Mouse (Mus musculus): Measurements from ENCODE around the gene Ces2h. TPM values are rescaled to one million over a fixed set of nuclear protein-coding genes. Genes with fewer than 3 reads are reported as not detected.

Ces2h gene
- not detected in 2 replicates for polyA plus RNA-seq (2014; fragmentation: Nextera tagmentation; extraction: Ambion mirVana)

DNA sequence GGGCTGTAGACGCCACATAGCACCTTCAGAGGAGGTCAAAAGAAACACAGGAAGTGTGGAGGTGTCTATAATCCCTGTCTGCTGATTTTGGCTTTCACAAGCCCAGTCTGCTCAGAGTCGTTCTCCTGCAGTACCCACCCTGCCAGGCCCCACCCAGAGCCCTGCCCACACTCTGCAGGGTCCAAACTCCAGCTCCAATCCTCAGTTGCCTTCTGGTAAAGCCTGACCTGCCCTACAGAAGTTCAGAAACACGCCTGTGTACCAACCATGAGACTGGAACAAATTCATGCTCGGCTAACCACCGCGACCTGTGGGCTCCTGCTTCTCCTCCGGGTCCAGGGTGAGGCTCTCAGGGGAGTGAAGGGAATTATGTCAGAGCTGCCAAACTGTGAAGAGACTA is at the start of gene Ces2h:
Gene Ces2h (plus strand): TSS at position 268 of the 400 bp plus-strand sequence.
- H3K27me3 ChIP-seq (ENCODE audit: control insufficient read depth, insufficient read depth, low read length) = no peaks in the 10 kb centered on the region
- H3K27ac ChIP-seq (ENCODE audit: low read depth, low read length) = no peak within 1 kb of the TSS
- 86% methylated on average over 7 of the region's 7 CpGs for WGBS
- no peaks in the 10 kb centered on the region for H3K4me1 ChIP-seq (ENCODE audit: control insufficient read depth, insufficient read depth, low read length)
- H3K9ac ChIP-seq (replicated peaks; ENCODE audit: low read depth, low read length) = no peak within 1 kb of the TSS
- no peak for ATAC-seq (ENCODE audit: low read depth)
- H3K4me2 ChIP-seq (ENCODE audit: low read depth, low read length) = no peak within 1 kb of the TSS
- no peak within 1 kb of the TSS for H3K4me3 ChIP-seq (ENCODE audit: low read depth, low read length)
- no peaks in the 10 kb centered on the region for H3K9me3 ChIP-seq (ENCODE audit: control insufficient read depth, low read length)
- no peaks in the 10 kb centered on the region for H3K36me3 ChIP-seq (ENCODE audit: control insufficient read depth, insufficient read depth, low read length)

DNA sequence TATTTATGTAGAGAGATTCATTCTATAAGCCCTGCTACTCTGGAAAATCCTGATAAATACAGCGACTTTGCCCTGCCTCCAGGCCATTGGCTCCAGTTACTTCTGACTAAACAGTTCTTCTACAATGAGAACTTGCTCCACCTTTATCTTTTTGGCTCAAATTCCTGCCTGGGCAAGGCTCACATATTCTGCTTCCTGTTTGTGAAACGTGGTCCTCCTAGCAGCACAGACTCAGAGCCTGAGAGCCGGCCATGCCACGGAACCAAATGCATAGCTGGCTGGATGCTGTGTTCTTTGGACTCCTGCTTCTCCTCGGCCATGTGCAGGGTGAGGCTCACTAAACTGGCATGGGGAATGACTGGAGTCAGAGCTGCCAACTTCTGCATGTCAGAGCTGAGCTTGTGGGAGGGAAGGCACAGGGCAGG is 39.1 kb upstream of the Ces2h start, which contains the start of gene Ces2g:
Gene Ces2g (plus strand): TSS at position 182 of the 425 bp plus-strand sequence.
- Histone ChIP-seq H3K9me3 (ENCODE audit: control insufficient read depth, low read length) (no peaks in the 10 kb centered on the region), H3K4me1 (ENCODE audit: control insufficient read depth, insufficient read depth, low read length) (no peaks in the 10 kb centered on the region), H3K4me2 (ENCODE audit: low read depth, low read length) (no peak within 1 kb of the TSS), H3K9ac (replicated peaks; ENCODE audit: low read depth, low read length) (no peak within 1 kb of the TSS), H3K36me3 (ENCODE audit: control insufficient read depth, insufficient read depth, low read length) (no peaks in the 10 kb centered on the region), H3K27me3 (ENCODE audit: control insufficient read depth, insufficient read depth, low read length) (no peaks in the 10 kb centered on the region), H3K4me3 (ENCODE audit: low read depth, low read length) (no peak within 1 kb of the TSS), H3K27ac (ENCODE audit: low read depth, low read length) (no peak within 1 kb of the TSS)
- no peak for ATAC-seq (ENCODE audit: low read depth)
- 81% methylated on average over 5 of the region's 5 CpGs for WGBS

GRCm38 (mm10) chr8:104962229-104962901 is 38.3 kb upstream of the Ces2h start:
- Histone ChIP-seq H3K4me1 (ENCODE audit: control insufficient read depth, insufficient read depth, low read length) (no peaks in the 10 kb centered on the region), H3K4me2 (ENCODE audit: low read depth, low read length) (no peak overlapping the region), H3K4me3 (ENCODE audit: low read depth, low read length) (no peak overlapping the region), H3K36me3 (ENCODE audit: control insufficient read depth, insufficient read depth, low read length) (no peaks in the 10 kb centered on the region), H3K9ac (replicated peaks; ENCODE audit: low read depth, low read length) (no peak overlapping the region), H3K9me3 (ENCODE audit: control insufficient read depth, low read length) (no peaks in the 10 kb centered on the region), H3K27me3 (ENCODE audit: control insufficient read depth, insufficient read depth, low read length) (no peaks in the 10 kb centered on the region), H3K27ac (ENCODE audit: low read depth, low read length) (no peak overlapping the region)
- WGBS = 78% methylated on average over 8 of the region's 8 CpGs
- ATAC-seq (ENCODE audit: low read depth) = no peak

DNA sequence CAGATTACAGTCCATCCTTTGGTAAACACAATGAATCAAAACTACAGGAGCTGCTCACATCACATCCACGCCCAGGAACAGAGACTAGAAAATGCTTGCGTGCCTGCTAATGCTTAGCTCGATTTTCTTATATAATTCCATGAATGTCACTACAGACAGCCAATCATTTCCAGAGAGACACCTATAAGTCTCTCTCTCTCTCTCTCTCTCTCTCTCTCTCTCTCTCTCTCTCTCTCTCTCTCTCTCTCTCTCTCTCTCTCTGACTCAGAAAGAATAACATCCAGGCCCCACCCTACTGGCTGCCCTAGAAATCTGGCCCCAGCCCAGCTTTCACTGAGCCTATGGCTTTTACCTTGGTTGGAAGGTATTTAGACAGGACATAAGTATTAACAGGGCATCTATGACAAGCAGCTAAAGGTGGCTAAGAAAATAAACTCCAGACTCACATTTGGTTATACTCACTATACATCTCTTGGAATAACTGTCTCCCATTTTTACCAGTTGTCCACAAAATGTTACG is 37.2 kb upstream of the Ces2h start:
- Histone ChIP-seq H3K9ac (replicated peaks; ENCODE audit: low read depth, low read length) (no peak overlapping the region), H3K9me3 (ENCODE audit: control insufficient read depth, low read length) (no peaks in the 10 kb centered on the region), H3K4me1 (ENCODE audit: control insufficient read depth, insufficient read depth, low read length) (no peaks in the 10 kb centered on the region), H3K27me3 (ENCODE audit: control insufficient read depth, insufficient read depth, low read length) (no peaks in the 10 kb centered on the region), H3K27ac (ENCODE audit: low read depth, low read length) (no peak overlapping the region), H3K4me2 (ENCODE audit: low read depth, low read length) (no peak overlapping the region), H3K4me3 (ENCODE audit: low read depth, low read length) (no peak overlapping the region), H3K36me3 (ENCODE audit: control insufficient read depth, insufficient read depth, low read length) (no peaks in the 10 kb centered on the region)
- 85% methylated on average over 4 of the region's 4 CpGs for WGBS
- ATAC-seq (ENCODE audit: low read depth) = no peak

GRCm38 (mm10) chr8:104984126-104984525 is 16.5 kb upstream of the Ces2h start:
- Histone ChIP-seq H3K4me2 (ENCODE audit: low read depth, low read length) (no peak overlapping the region), H3K9ac (replicated peaks; ENCODE audit: low read depth, low read length) (no peak overlapping the region), H3K27ac (ENCODE audit: low read depth, low read length) (no peak overlapping the region), H3K4me3 (ENCODE audit: low read depth, low read length) (no peak overlapping the region), H3K27me3 (ENCODE audit: control insufficient read depth, insufficient read depth, low read length) (no peaks in the 10 kb centered on the region), H3K4me1 (ENCODE audit: control insufficient read depth, insufficient read depth, low read length) (no peaks in the 10 kb centered on the region), H3K36me3 (ENCODE audit: control insufficient read depth, insufficient read depth, low read length) (no peaks in the 10 kb centered on the region), H3K9me3 (ENCODE audit: control insufficient read depth, low read length) (peaks cover 4% of the 10 kb centered on the region; the same call in 1 of the 2 replicates)
- WGBS = 91% methylated on average over 5 of the region's 5 CpGs
- ATAC-seq (ENCODE audit: low read depth) = no peak

- Histone ChIP-seq H3K9ac (replicated peaks; ENCODE audit: low read depth, low read length) (no peak overlapping the region), H3K27ac (ENCODE audit: low read depth, low read length) (no peak overlapping the region), H3K4me3 (ENCODE audit: low read depth, low read length) (no peak overlapping the region), H3K9me3 (ENCODE audit: control insufficient read depth, low read length) (no peaks in the 10 kb centered on the region), H3K4me1 (ENCODE audit: control insufficient read depth, insufficient read depth, low read length) (no peaks in the 10 kb centered on the region), H3K4me2 (ENCODE audit: low read depth, low read length) (no peak overlapping the region), H3K27me3 (ENCODE audit: control insufficient read depth, insufficient read depth, low read length) (no peaks in the 10 kb centered on the region), H3K36me3 (ENCODE audit: control insufficient read depth, insufficient read depth, low read length) (no peaks in the 10 kb centered on the region)
- no peak for ATAC-seq (ENCODE audit: low read depth)
- 95% methylated on average over 2 of the region's 2 CpGs for WGBS
Measured at GRCm38 (mm10) chr8:104984942-104985341, 15.7 kb upstream of the Ces2h start.

GRCm38 (mm10) chr8:104998191-104998590 is 2.5 kb upstream of the Ces2h start:
- H3K4me3 ChIP-seq (ENCODE audit: low read depth, low read length) = no peak overlapping the region
- 88% methylated on average over 6 of the region's 6 CpGs for WGBS
- ATAC-seq (ENCODE audit: low read depth) = no peak

GRCm38 (mm10) chr8:104999183-104999582 is 1.5 kb upstream of the Ces2h start:
- Histone ChIP-seq H3K9me3 (ENCODE audit: control insufficient read depth, low read length) (no peaks in the 10 kb centered on the region), H3K27me3 (ENCODE audit: control insufficient read depth, insufficient read depth, low read length) (no peaks in the 10 kb centered on the region), H3K9ac (replicated peaks; ENCODE audit: low read depth, low read length) (no peak overlapping the region), H3K36me3 (ENCODE audit: control insufficient read depth, insufficient read depth, low read length) (no peaks in the 10 kb centered on the region), H3K27ac (ENCODE audit: low read depth, low read length) (no peak overlapping the region), H3K4me3 (ENCODE audit: low read depth, low read length) (no peak overlapping the region), H3K4me1 (ENCODE audit: control insufficient read depth, insufficient read depth, low read length) (no peaks in the 10 kb centered on the region), H3K4me2 (ENCODE audit: low read depth, low read length) (no peak overlapping the region)
- 84% methylated on average over 6 of the region's 6 CpGs for WGBS
- ATAC-seq (ENCODE audit: low read depth) = no peak

More at GRCm38 (mm10) chr8:104998191-104998590, 2.5 kb upstream of the Ces2h start:
- H3K27me3 ChIP-seq (ENCODE audit: control insufficient read depth, insufficient read depth, low read length) = no peaks in the 10 kb centered on the region
- no peaks in the 10 kb centered on the region for H3K36me3 ChIP-seq (ENCODE audit: control insufficient read depth, insufficient read depth, low read length)
- H3K4me2 ChIP-seq (ENCODE audit: low read depth, low read length) = no peak overlapping the region
- H3K27ac ChIP-seq (ENCODE audit: low read depth, low read length) = no peak overlapping the region
- H3K9me3 ChIP-seq (ENCODE audit: control insufficient read depth, low read length) = no peaks in the 10 kb centered on the region
- no peaks in the 10 kb centered on the region for H3K4me1 ChIP-seq (ENCODE audit: control insufficient read depth, insufficient read depth, low read length)
- H3K9ac ChIP-seq (replicated peaks; ENCODE audit: low read depth, low read length) = no peak overlapping the region

GRCm38 (mm10) chr8:105010000-105010399 is 9.3 kb downstream of the Ces2h start:
- no peak overlapping the region for H3K4me3 ChIP-seq (ENCODE audit: low read depth, low read length)
- no peak overlapping the region for H3K9ac ChIP-seq (replicated peaks; ENCODE audit: low read depth, low read length)
- no peak for ATAC-seq (ENCODE audit: low read depth)
- H3K4me2 ChIP-seq (ENCODE audit: low read depth, low read length) = no peak overlapping the region
- no peaks in the 10 kb centered on the region for H3K9me3 ChIP-seq (ENCODE audit: control insufficient read depth, low read length)
- 93% methylated on average over 2 of the region's 2 CpGs for WGBS
- no peak overlapping the region for H3K27ac ChIP-seq (ENCODE audit: low read depth, low read length)
- no peaks in the 10 kb centered on the region for H3K36me3 ChIP-seq (ENCODE audit: control insufficient read depth, insufficient read depth, low read length)
- no peaks in the 10 kb centered on the region for H3K4me1 ChIP-seq (ENCODE audit: control insufficient read depth, insufficient read depth, low read length)
- H3K27me3 ChIP-seq (ENCODE audit: control insufficient read depth, insufficient read depth, low read length) = no peaks in the 10 kb centered on the region

Measured in neural tube, embryonic 14.5 days (tissue).